Mouse (Mus musculus) T-helper 17 cell (primary cell): ENCODE results near the gene Arhgap11a.

Source experiments
- in situ Hi-C, 2 experiments: fragments of 300-600 bp; cut with MboI, MseI; formaldehyde crosslinking; loops; 1 replicate in 1 of 2; 2 replicates in 1 of 2; pipeline ENCODE4 v1.15.1; 2025; ENCODE audit warnings: high pct_unique_total_duplicates in 2 of 2

Arhgap11a gene

GRCm38 (mm10) chr2:113821176-113821734, 27.2 kb downstream of the Arhgap11a start:
- in situ Hi-C loops, result loop anchor here in 1 of 2 experiments (10.0 to 25.0 kb wide), 2 partner anchors 1034 to 1466 kb away; no protein-coding TSS in a partner anchor

- in situ Hi-C loops, result loop anchor here in 1 of 2 experiments (10.0 to 25.0 kb wide), 2 partner anchors 1033 to 1465 kb away; no protein-coding TSS in a partner anchor
Observed at GRCm38 (mm10) chr2:113820117-113820516, 28.3 kb downstream of the Arhgap11a start.

- in situ Hi-C loops, result loop anchor here in 1 of 2 experiments (25.0 kb wide), 1 partner anchor 1031 kb away; no protein-coding TSS in a partner anchor
Observed at GRCm38 (mm10) chr2:113817681-113818606, 30.5 kb downstream of the Arhgap11a start.

- in situ Hi-C loops, result loop anchor here (10.0 to 25.0 kb wide), 2 partner anchors 313 to 1020 kb away; no protein-coding TSS in a partner anchor
Observed at GRCm38 (mm10) chr2:113807640-113808039, 40.8 kb downstream of the Arhgap11a start.

- in situ Hi-C loops, result loop anchor here (10.0 to 25.0 kb wide), 2 partner anchors 312 to 1020 kb away; no protein-coding TSS in a partner anchor
Observed at GRCm38 (mm10) chr2:113806851-113807577, 41.4 kb downstream of the Arhgap11a start.

- in situ Hi-C loops, result loop anchor here (10.0 to 25.0 kb wide), 2 partner anchors 311 to 1018 kb away; no protein-coding TSS in a partner anchor
Observed at GRCm38 (mm10) chr2:113805765-113806164, 42.7 kb downstream of the Arhgap11a start.

- in situ Hi-C loops, result loop anchor here (10.0 to 25.0 kb wide), 2 partner anchors 309 to 1016 kb away; no protein-coding TSS in a partner anchor
Observed at GRCm38 (mm10) chr2:113803753-113804152, 44.7 kb downstream of the Arhgap11a start.

GRCm38 (mm10) chr2:113800846-113801245, 47.6 kb downstream of the Arhgap11a start:
- in situ Hi-C loops, result loop anchor here (10.0 to 25.0 kb wide), 2 partner anchors 306 to 1014 kb away; no protein-coding TSS in a partner anchor

GRCm38 (mm10) chr2:113798605-113799004, 49.9 kb downstream of the Arhgap11a start:
- in situ Hi-C loops, result no loop called here

GRCm38 (mm10) chr2:113795186-113795585, 53.3 kb downstream of the Arhgap11a start:
- in situ Hi-C loops, result no loop called here

- in situ Hi-C loops, result loop anchor here in 1 of 2 experiments (5.0 kb wide), 1 partner anchor 291 kb away; no protein-coding TSS in a partner anchor
Observed at GRCm38 (mm10) chr2:113793521-113793920, 54.9 kb downstream of the Arhgap11a start.

- in situ Hi-C loops, result no loop called here
Observed at GRCm38 (mm10) chr2:113788821-113789387, 59.6 kb downstream of the Arhgap11a start.

- in situ Hi-C loops, result no loop called here
Observed at GRCm38 (mm10) chr2:113787882-113788281, 60.6 kb downstream of the Arhgap11a start.

GRCm38 (mm10) chr2:113784851-113785250, 63.6 kb downstream of the Arhgap11a start:
- in situ Hi-C loops, result no loop called here

- in situ Hi-C loops, result no loop called here
Observed at GRCm38 (mm10) chr2:113781521-113781920, 66.9 kb downstream of the Arhgap11a start.
